In genomic region chr10:99264301-99265010, GRCm38 (mm10) we compare ENCODE assay signal across 8 mouse cellular contexts. TPM values are rescaled to one million over a fixed set of nuclear protein-coding genes. Genes with fewer than 3 reads are reported as not detected.
DNase-seq lines count a peak whose midpoint lies in the region; ATAC-seq lines count a peak whose summit lies in the region.

No protein-coding gene starts in this region.

- DNase-seq in cerebellum, adult 18-20 months: peak; percentile 28 to 42
- no peak for DNase-seq in cerebellum, adult 8-10 months
- peak; percentile 37 for DNase-seq in urinary bladder, adult 2 months (ENCODE audit: low spot score)
- no peak for DNase-seq in urinary bladder, postnatal 25 days (ENCODE audit: low spot score)
- DNase-seq in kidney, postnatal 25 days: peak; percentile 33 to 58
- no peak for DNase-seq in midbrain, embryonic 14.5 days
- DNase-seq in natural killer cell, adult 2 months (ENCODE audit: low spot score in 2 of 2): no peak

- H3K4me1 ChIP-seq in heart, embryonic 15.5 days (replicated peaks): peaks cover 37% of the 10 kb centered on the region
- H3K4me1 ChIP-seq in midbrain, embryonic 14.5 days (ENCODE audit: control insufficient read depth, insufficient read depth, low read length): peaks cover 36% of the 10 kb centered on the region

- H3K9me3 ChIP-seq in heart, embryonic 15.5 days (replicated peaks): no peaks in the 10 kb centered on the region
- H3K9me3 ChIP-seq in midbrain, embryonic 14.5 days (ENCODE audit: control insufficient read depth, low read length): no peaks in the 10 kb centered on the region

- H3K27me3 ChIP-seq in heart, embryonic 15.5 days: no peaks in the 10 kb centered on the region
- H3K27me3 ChIP-seq in midbrain, embryonic 14.5 days (ENCODE audit: control insufficient read depth, insufficient read depth, low read length): peaks cover 21% of the 10 kb centered on the region; the same call in 1 of the 2 replicates

- ATAC-seq in heart, embryonic 15.5 days (replicated peaks; ENCODE audit: insufficient number of reproducible peaks, insufficient read depth, low FRiP score, low read depth): no peak
- ATAC-seq in midbrain, embryonic 14.5 days (ENCODE audit: low FRiP score, low TSS enrichment): no peak

- H3K4me2 ChIP-seq in heart, embryonic 15.5 days: peak overlapping the region; percentile 91
- H3K4me2 ChIP-seq in midbrain, embryonic 14.5 days (ENCODE audit: low read length): peak overlapping the region; percentile 93

- peak overlapping the region; percentile 74 for H3K4me3 ChIP-seq in heart, embryonic 15.5 days
- peak overlapping the region; percentile 60 for H3K4me3 ChIP-seq in midbrain, embryonic 14.5 days (replicated peaks; ENCODE audit: low read depth, low read length)

- H3K36me3 ChIP-seq in heart, embryonic 15.5 days: no peaks in the 10 kb centered on the region; the same call in 1 of the 2 replicates
- H3K36me3 ChIP-seq in midbrain, embryonic 14.5 days (ENCODE audit: control insufficient read depth, insufficient read depth, low read length): no peaks in the 10 kb centered on the region

- WGBS in heart, embryonic 15.5 days: 2% methylated on average over 26 of the region's 26 CpGs
- under 1% methylated on average over 26 of the region's 26 CpGs for WGBS in midbrain, embryonic 14.5 days

- H3K27ac ChIP-seq in heart, embryonic 15.5 days: peak overlapping the region; percentile 97
- H3K27ac ChIP-seq in midbrain, embryonic 14.5 days (replicated peaks; ENCODE audit: low read depth, low read length): peak overlapping the region; percentile 84

- peak overlapping the region; percentile 82 for H3K9ac ChIP-seq in heart, embryonic 15.5 days
- H3K9ac ChIP-seq in midbrain, embryonic 14.5 days (replicated peaks; ENCODE audit: low read length): peak overlapping the region; percentile 68

RNA-seq across cellular contexts. Expression of gene Dusp6, which starts 1.4 kb away (rescaled TPM):
- 27.4 and 29.3 TPM in 2 replicates for polyA plus RNA-seq in urinary bladder, adult 2 months (2012; rRNA removed)
- 34.9 and 40.4 TPM in 2 replicates for polyA plus RNA-seq in heart, embryonic 15.5 days (2015; fragmentation: Nextera tagmentation; extraction: Ambion mirVana)
- 20.7 and 25.4 TPM in 2 replicates for polyA plus RNA-seq in midbrain, embryonic 14.5 days (2014; fragmentation: Nextera tagmentation; extraction: Ambion mirVana)

Comparison
In these comparisons a context has a peak if more than half of its experiments do, and no peak if none do; other contexts are left out.
1. DNase-seq: peak in cerebellum, adult 18-20 months (2 of 2), urinary bladder, adult 2 months (single experiment) and kidney, postnatal 25 days (2 of 2); none in cerebellum, adult 8-10 months (single experiment), urinary bladder, postnatal 25 days (single experiment), midbrain, embryonic 14.5 days (single experiment) and natural killer cell, adult 2 months (0 of 2).